Mouse (Mus musculus) liver, adult 2 months (tissue): ENCODE measurements around the gene C2cd5.

Experiments used
- CTCF ChIP-seq: fragments of 200-500 bp; IDR thresholded peaks from 2 replicates; pipeline ENCODE4 v1.5.1; 2011; ENCODE audit warnings: low read depth, low read length, control low read depth
- POLR2A ChIP-seq: fragments of 200-500 bp; IDR thresholded peaks from 2 replicates; pipeline ENCODE4 v1.6.1; 2011; ENCODE audit warnings: low read length, control low read depth; ENCODE audit not compliant: insufficient read depth; ENCODE audit errors: extremely low read depth

GRCm38 (mm10) chr6:143004801-143005200 is 95.1 kb downstream of the C2cd5 start:
- TF ChIP-seq POLR2A: no peak
- no peak for TF ChIP-seq CTCF
